Mouse (Mus musculus) adrenal gland, adult (tissue): ENCODE data around the gene Mcm9.

Source experiments
- DNase-seq, 2 experiments: peaks; one replicate each; pipeline ENCODE4 v3.0.0; 2022 to 2023; ENCODE audit warnings: low spot score in 1 of 2; ENCODE audit not compliant: inconsistent age in 2 of 2

Gene Mcm9

DNA sequence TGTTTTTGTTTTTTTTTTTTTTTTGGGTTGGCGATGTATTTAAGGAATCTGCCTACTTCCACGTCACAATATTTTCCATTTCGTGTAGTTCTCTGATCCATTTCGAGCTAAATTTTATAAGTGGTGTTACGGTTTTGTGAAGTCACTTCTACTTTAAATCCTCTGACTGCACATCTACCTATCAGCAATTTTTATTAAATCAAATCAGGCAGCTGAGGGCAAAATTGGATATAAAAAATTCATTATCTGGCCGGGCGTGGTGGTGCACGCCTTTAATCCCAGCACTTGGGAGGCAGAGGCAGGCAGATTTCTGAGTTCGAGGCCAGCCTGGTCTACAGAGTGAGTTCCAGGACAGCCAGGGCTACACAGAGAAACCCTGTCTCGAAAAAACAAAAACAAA, at the start of gene Mcm9:
TSS of gene Mcm9 (minus strand) at position 101 of the 400 bp plus-strand sequence.
- DNase-seq, result peak in 1 of 2 experiments; percentile 48

DNA sequence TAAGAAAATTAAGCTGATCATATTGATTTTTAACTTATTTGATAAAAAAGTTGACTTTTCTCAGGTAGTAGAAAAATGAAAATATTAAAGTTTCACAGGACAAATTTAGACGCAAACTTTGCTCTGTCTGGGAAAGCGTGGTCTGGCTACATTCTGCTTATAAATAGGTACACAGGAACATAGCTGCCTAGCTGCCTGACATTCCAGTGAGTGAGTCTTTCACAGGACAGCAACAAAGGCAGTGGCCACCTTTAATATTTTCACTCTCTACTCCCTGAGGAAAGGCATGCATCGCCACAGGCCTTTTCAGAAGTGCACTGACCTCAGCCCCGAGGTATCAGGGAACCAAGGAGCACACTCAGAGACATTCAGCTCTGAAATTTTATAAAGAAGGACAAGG, 31.5 kb upstream of the Mcm9 start:
- no peak for DNase-seq

DNA sequence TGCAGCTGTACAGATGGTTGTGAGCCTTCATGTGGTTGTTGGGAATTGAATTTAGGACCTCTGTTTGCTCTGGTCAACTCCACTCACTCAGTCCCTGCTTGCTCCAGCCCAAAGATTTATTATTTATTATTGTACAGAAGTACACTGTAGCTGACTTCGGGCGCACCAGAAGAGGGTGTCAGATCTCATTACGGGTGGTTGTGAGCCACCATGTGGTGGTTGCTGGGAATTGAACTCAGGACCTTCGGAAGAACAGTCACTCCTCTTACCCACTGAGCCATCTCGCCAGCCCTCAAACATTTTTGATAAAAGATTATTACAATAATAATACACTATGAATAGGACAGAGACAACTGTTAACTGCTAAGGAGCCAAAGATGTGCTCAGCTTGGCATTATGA, 24.0 kb upstream of the Mcm9 start:
- DNase-seq, result peak in 1 of 2 experiments; percentile 27

DNA sequence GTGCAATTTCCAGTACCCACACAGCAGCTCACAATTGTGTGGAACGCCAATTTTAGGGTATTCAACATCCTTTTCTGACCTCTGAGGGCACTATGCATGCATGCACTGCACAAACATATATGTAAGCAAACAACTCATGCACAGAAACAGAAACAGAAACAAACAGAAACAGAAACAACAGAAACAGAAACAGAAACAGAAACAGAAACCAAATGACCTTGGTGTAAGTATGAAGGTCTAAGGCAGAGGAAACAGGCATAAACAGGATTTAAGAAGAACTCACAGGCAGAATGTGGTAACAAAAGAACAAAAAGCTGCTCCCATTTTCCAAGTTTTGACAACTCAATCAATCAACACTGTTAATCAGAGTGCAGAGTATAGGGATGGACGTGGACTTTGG, 20.4 kb upstream of the Mcm9 start:
- DNase-seq, result no peak

DNA sequence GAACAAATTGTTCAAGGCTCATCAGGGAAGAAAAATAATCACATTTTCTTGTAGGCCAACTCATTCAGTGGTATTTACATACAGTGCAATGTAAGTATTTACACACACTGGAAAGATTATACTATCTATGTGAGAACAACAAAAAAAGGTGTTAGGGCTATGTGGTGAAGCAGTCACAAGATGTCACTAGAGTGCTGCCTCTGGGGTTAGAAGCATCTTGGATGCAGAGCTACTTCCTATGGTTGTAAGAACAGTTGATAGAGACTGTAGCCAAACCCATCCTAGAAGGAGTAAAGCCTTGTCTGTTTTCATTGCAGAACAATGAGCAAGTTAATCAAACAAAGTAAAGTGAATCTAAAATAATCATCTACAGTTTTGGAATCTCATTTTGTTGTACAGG, 11.3 kb upstream of the Mcm9 start:
- DNase-seq, result peak in 1 of 2 experiments; percentile 58

DNA sequence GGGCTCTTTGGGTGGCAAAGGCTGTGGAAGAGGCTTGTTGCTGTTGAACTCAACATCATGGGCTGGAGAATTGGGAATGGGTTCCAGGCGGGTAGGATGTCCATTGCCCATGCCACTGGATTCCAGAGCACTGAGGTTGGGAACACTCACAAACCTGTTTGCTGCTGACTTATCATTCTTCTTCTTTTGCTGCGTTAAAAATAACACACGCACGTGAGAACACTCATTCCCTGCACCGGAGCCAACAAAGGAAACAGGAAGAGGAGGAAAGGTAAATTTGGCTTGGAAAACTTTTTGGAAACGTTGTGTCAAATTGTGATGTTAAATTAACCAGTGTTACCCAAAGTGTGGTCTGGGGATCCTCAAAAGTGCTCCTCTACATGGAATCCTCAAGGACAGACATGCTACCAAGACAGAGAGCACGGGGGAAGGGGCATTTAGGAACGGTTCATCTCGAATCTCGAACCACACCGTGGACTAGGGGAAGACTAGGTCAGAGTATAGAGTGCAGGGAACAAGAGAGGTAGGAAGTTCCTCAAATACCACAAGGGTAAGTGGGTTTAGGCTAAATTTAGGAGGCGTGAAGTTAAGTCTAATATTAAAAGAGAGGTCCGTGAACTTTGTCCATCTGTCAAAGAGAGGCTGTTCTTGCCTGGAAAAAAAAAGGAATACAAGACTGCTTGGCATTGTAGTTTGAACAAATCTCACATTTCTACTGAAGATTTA, 5.2 kb upstream of the Mcm9 start:
- DNase-seq, result peak in 1 of 2 experiments; percentile 11

DNA sequence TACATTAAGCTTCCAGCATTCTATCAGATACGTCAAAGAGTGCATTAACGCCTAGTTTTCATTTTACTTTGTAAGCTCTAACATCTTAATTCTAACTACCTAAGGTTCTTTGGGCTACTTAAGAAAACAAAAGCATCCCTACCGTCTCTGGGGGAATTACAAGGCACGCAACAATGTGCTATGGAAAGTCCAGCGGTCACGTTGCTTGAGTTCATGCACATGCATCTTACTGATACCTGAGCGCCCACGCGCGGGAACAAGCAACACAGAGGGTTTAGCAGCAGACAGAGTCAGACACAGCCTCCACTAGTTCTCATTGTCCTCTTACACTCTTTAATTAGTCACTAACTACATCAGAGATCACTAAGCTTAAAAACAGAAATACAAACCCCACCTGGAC, 3.9 kb upstream of the Mcm9 start:
- DNase-seq, result no peak

DNA sequence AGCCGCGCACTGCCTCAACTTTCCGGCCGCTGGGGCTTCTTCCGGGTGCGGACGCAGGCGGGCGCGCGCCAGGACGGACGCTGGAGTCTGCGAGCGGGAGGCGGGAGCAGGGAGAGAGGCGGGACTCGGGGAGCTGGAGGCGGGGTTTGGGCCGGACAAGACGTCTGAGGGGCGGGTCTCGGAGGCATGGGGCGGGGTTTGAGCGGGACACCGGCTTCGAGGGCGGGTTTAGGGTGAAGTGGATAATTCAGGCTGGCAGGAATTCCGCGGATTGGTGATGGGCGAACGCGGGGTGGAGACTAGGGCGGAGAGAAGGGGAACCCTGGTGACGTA, 355 bp downstream of the Mcm9 start:
- peak; percentile 97 to 99 for DNase-seq

DNA sequence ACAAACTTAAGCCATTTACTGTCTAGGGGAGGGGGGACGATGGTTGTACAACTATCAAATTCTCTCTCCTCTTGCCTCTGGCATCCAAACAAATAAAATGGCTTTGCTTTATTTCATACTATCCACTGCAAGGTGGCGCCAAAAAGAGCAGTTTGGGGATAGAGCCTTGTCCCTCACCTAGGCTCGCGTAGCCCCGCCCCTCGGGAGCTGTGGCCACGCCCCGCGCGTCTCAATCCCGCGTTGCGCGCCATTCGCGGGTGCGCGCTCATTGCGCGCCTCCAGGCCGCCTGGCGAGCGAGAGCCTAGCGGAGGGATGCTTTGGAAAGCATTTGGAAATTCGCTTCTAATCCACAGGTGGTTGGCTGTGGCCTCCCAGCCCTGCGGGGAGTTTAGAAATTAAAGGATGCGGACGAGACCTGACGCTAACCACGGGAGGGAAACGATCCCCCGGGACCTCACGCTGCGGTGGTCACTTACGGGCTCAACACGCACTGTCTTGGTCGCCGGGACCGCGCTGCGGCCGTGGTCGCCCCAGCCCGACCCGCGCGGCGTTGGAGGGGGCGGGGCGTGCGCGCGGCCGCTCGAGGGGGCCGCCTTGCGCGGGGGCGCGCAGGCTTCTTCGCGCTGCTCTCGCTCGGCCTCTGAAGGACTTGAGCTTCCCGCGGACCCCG, 857 bp downstream of the Mcm9 start:
- DNase-seq, result peak; percentile 93 to 97

DNA sequence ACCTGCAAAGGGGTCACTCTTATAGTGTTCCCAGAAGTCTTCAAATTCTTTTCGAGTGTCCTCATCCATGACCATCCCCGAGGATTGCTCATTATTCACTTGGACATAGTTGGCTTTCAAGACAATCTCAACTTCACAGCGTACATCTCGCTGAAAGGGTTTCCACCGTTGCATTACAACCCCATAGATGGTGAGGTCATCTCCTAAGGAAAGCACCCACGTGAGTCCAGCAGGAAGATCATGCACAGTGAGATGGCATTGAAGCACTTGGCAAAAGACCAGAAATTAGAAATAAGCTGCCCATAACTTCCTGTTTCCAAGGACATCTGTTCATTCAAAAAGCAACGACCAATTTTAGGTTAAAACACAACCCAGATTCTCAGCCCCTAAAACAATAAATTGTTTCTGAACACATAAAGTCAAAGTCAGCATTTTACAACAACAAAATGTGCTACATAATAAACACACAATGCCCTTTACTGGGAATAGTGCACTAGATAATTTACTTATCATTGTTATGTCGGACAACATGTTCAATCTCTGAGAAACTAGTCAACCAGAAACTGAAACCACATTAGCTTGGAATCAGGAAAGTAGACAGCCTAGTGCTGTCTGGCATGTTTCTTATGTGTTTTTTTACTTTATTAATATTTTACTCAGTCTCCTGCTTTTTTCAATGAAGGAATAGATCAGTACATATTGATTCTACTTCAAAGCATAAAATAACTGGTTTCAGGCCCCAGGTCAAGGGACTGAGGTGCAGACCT, 14.2 kb downstream of the Mcm9 start:
- DNase-seq, result peak; percentile 18 to 67

DNA sequence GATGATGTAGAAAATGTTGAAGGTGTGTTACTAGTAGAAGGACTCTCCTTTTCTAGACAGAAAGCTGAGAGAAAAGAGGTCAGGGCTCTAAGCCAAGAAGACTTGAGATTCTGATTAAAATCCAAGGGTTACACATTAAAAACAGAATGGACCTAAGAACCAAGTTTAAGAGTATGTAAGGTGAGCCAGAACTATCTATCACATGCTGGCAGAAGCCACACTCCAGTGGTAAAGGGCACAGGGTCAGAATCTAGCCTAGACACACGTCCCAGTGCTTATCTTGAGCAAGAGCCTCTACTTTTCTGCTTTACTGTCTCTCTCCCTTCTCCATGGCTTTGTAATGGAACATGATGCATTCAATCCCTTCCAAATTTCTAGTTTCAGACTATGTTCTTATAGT, 16.3 kb downstream of the Mcm9 start:
- DNase-seq, result no peak

DNA sequence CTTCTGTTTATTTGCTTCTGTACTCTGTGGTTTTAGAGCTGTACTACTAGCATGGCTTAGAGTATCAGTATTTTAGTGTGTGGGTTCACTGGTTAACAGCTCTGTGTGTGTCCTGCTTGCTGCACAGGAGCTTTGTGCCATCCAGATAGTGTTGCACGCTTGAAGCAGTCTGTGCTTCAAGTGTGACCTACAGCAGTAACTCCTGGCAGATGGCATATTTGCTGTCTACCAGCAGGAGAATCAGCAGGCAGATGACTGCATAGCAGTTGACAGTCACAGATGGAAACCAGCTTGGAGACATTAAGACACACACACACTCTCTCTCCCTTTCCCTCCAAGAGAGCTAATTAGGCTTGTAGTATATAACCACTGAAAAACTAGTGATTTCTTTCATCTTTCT, 18.1 kb downstream of the Mcm9 start:
- no peak for DNase-seq

DNA sequence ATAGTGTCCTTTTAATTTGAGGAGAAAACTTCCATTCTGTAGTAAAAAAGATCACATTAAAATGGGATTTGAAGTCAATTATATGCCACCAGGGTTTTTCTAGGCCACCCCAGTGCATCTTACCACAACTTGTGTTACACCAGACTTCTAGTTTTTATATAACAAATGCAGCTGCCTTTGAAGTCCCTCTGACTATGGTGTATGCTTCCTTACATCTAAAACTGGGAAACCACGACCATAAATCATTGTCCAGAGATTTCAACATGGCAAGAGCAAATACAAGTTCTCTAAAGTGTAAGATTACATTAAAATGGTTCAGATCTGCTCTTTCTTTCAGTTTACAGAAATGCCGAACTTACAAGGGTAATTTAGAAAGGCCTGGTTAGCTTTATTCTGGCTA, 22.0 kb downstream of the Mcm9 start:
- DNase-seq, result no peak

DNA sequence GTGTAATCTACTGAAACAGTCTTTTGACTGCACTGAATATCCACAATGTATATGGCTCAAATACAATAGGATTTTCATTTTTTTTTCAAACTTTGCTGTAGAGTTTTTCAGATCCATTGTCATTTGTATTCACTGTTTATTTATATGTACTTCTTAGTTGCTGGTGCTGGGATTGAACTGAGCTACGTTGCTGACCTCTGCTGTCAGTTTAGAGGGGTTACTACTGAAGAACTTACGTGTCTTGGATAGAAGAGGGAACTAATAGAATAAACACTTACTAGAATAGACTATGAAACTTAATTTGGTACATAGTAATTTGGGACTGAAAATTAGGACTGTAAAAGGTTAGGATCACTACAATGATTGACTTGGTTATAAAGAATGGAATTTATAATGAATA, 24.9 kb downstream of the Mcm9 start:
- no peak for DNase-seq

DNA sequence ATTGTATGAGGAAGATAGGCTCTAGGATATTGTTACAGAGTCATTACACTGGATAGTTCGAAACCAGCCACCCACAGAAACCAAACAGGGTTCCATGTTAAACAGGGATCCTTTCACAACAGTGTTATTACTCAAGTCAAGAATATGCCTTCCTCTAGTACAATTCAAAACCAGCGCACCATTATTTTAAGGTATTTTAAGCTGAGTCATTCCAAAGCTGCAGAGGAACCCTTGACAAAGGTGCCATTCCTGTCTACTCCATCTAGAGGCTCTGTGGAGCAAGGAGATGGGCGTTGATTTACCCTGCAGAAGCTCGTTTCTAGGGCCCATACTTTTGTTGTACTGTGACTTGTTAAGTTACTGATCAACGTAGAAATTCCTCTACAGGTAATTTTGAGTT, 31.4 kb downstream of the Mcm9 start:
- DNase-seq, result peak in 1 of 2 experiments; percentile 38

DNA sequence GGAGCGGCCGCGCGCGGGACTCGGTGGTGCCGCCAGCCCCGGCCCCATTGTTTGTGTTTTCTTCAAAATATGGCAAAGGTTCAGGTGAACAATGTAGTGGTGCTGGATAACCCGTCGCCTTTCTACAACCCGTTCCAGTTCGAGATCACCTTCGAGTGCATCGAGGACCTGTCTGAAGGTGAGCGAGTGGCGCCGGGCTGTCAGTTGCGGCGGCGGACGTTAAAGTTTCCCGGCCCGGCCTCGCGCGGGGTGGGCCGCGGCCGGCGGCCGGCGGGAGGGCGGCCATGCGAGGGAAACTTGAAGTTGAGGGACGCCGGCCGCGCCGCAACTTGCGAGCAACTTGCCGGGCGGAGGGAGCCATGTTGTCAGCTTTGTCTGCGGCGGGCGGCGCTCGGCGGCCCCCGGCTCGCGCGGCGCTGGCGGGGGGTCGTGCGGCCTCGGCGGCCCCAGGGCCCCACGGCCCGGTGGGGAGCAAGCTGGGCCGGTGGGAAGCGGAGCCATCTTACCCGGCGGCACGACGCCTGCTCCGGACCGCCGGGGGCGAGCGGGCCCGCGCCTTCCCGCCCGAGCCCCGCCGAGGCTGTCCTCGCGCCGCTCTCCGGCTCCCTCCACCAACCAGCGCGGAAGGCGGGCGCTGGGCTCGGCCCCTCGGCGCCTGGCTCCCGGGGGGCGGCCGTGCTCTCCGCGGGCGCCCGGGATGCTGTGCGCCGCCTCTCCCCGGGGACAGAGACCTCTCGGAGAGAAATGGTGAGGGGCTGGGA, 32.9 kb downstream of the Mcm9 start:
- peak; percentile 64 to 80 for DNase-seq

DNA sequence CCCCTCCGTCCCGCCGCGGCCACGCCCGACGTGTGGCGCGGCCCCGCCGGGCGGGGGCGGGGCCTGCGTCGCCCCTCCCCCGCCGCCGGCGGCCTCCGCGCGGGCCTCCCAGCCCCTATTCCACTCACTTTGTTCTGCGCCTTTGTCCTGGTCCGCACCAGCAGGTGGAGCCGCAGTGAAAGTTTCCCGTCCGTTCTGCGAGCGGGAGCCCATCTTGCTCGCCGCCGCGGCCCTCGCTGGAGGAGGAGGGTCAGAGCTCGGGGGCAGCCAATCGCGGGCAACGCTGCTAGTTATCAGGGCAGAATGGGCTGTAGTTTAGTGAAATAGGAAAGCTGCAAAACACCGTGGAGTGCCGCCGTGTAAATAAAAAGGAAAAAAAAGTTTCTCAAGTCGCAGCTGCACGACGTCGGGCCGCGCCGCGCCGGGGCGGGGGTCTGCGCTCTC, 33.5 kb downstream of the Mcm9 start, which contains the start of gene Asf1a:
TSS of gene Asf1a (plus strand) at position 81 of the 444 bp plus-strand sequence.
- peak; percentile 99 for DNase-seq

DNA sequence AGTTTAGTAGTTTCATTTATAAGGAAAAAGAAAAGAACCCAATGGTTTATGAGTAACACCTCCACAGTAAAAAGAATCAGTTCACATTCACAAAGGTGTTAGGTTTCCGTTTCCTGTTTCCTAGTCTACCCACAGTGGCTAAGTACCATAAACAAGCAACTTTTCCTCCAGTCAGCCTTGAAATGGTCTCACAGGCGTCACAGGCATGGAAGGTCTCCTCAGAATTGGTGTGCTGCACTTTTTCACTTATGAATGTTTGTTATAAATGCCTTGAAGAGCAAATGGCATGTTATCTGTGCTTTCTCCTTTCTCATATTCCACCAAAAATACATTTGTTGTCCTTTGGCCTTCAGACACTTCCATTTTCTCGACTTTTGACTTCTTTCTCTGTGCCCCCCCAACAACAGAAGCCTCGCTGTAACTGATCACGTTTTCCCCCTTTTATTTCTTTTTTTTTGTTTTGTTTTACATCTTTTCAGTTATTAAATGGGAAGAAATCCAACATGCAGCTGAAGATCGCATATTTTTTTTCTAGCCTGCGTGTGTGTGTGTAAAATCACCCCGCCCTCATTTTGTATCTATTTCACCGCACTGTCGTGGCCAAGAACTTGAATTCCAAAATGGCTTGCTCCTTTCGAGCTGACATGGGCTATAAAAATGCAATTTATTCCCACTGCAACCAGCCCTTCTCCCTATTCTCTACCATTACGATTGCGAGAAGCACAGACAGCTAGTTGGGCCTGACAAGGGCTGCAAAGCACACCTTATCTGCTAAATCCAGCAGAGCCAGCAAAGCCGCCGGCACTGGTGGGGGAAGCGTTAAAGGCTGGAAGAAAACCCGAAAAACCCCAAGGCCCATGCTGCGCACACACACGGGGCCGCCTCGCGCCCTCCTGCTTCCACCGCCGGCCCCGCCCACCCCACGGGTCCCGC, 34.2 kb downstream of the Mcm9 start:
- peak; percentile 12 to 95 for DNase-seq

DNA sequence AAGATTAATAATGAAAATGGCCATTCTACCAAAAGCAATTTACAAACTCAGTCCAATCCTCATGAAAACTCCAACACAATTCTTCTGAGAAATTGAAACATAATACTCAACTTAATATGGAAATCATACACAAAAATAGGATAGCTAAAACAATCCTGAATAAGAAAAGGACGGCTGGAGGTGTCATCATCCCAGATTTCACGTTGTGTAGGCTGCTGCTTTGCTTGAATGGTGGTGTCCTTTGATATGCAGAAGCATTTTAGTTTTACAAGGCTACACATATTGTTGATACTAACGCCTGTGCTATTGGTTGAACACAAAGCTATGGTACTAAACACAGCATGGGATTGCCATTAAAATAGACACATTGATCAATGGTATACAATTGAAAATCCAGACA, 44.5 kb downstream of the Mcm9 start:
- no peak for DNase-seq

DNA sequence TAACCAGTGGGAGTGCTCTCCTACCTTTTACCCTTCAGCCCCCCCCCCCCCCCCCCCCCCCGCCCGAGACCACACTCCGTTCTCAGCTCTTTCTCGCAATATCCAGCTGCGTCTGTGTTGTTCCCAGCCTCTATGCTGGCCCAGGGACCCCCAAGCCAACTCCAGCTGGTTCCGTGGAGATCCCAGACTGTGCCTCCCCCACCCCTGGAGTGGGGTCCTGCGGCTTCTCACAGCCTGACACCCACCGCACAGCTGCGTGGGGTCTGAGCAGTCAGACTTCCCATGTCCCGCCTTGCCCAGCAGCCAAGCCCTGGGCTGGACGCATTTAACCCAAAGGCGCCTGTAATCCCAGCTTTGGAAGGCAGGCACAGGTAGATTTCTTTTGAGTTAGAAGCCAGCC, 49.2 kb downstream of the Mcm9 start:
- DNase-seq, result peak; percentile 7 to 29
